Mouse (Mus musculus): Measurements from ENCODE around the gene Snd1.

GRCm38 (mm10) chr6:28549374-28549773 lies 74.4 kb downstream of the Snd1 start:
- TF ChIP-seq CTCF (IDR thresholded peaks at IDR 0.05), result no peak
- TF ChIP-seq EP300 (IDR thresholded peaks at IDR 0.05), result no peak

All from lung, postnatal 0 days (tissue).